In genomic region chr12:67221329-67222220, GRCm38 (mm10) we compare ENCODE assay signal across 8 mouse cellular contexts. TPM values are rescaled to one million over a fixed set of nuclear protein-coding genes. Genes with fewer than 3 reads are reported as not detected.
A peak's percentile ranks its signal among the peaks of the same experiment; 100 is the strongest.
DNase-seq lines count a peak whose midpoint lies in the region; ATAC-seq and TF ChIP-seq lines count a peak whose summit lies in the region.

No protein-coding gene starts in this region.

- WGBS in kidney, embryonic 16.5 days, result 0% methylated on average over 69 of the region's 78 CpGs
- WGBS in cerebellum, adult 2 months, result under 1% methylated on average over 75 of the region's 78 CpGs
- 2% methylated on average over 76 of the region's 78 CpGs for WGBS in forebrain, postnatal 0 days
- under 1% methylated on average over 76 of the region's 78 CpGs for WGBS in intestine, postnatal 0 days

- H3K9ac ChIP-seq in kidney, embryonic 16.5 days (replicated peaks; ENCODE audit: low read length), result peak overlapping the region; percentile 62
- peak overlapping the region; percentile 85 for H3K9ac ChIP-seq in forebrain, postnatal 0 days
- H3K9ac ChIP-seq in intestine, postnatal 0 days (ENCODE audit: low read depth, low read length), result no peak overlapping the region

- H3K4me2 ChIP-seq in kidney, embryonic 16.5 days (replicated peaks; ENCODE audit: low read depth, low read length), result peak overlapping the region; percentile 99
- H3K4me2 ChIP-seq in forebrain, postnatal 0 days (ENCODE audit: low read depth), result peak overlapping the region; percentile 72
- peak overlapping the region; percentile 89 for H3K4me2 ChIP-seq in intestine, postnatal 0 days (replicated peaks; ENCODE audit: low read depth)

- H3K4me1 ChIP-seq in kidney, embryonic 16.5 days (ENCODE audit: insufficient read depth, low read length), result peaks cover 12% of the 10 kb centered on the region; the same call in 1 of the 2 replicates
- no peaks in the 10 kb centered on the region for H3K4me1 ChIP-seq in cerebellum, adult 2 months (ENCODE audit: control insufficient read depth, insufficient read depth, low read length)
- H3K4me1 ChIP-seq in forebrain, postnatal 0 days (ENCODE audit: insufficient read depth), result no peaks in the 10 kb centered on the region
- H3K4me1 ChIP-seq in intestine, postnatal 0 days (replicated peaks; ENCODE audit: control insufficient read depth, insufficient read depth, low read length), result no peaks in the 10 kb centered on the region

- no peak overlapping the region for H3K27ac ChIP-seq in kidney, embryonic 16.5 days (ENCODE audit: low read length)
- H3K27ac ChIP-seq in cerebellum, adult 2 months (ENCODE audit: insufficient read depth, low read length), result no peak overlapping the region
- H3K27ac ChIP-seq in forebrain, postnatal 0 days (ENCODE audit: low read depth, low read length), result peak overlapping the region; percentile 92
- H3K27ac ChIP-seq in intestine, postnatal 0 days (ENCODE audit: low read depth, low read length), result no peak overlapping the region

- no peaks in the 10 kb centered on the region for H3K9me3 ChIP-seq in kidney, embryonic 16.5 days (ENCODE audit: low read length)
- H3K9me3 ChIP-seq in forebrain, postnatal 0 days (ENCODE audit: low read length), result no peaks in the 10 kb centered on the region
- H3K9me3 ChIP-seq in intestine, postnatal 0 days (ENCODE audit: control insufficient read depth), result no peaks in the 10 kb centered on the region

- peak overlapping the region; percentile 67 for H3K4me3 ChIP-seq in kidney, embryonic 16.5 days (ENCODE audit: low read length)
- peak overlapping the region; percentile 82 for H3K4me3 ChIP-seq in cerebellum, adult 2 months (replicated peaks; ENCODE audit: insufficient read depth, low read depth, low read length)
- H3K4me3 ChIP-seq in forebrain, postnatal 0 days (ENCODE audit: low read depth, low read length), result peak overlapping the region; percentile 90
- H3K4me3 ChIP-seq in intestine, postnatal 0 days (ENCODE audit: low read depth, low read length), result peak overlapping the region; percentile 54

- ATAC-seq in kidney, embryonic 16.5 days (ENCODE audit: low FRiP score, low TSS enrichment), result peak; percentile 76
- peak; percentile 66 for ATAC-seq in forebrain, postnatal 0 days
- ATAC-seq in intestine, postnatal 0 days, result no peak
- no peak for ATAC-seq in activated CD4-positive, CD25-positive, alpha-beta regulatory T cell, adult 4 months

- no peak for DNase-seq in kidney, adult 11 months
- peak; percentile 38 to 61 for DNase-seq in cerebellum, adult 2 months
- DNase-seq in forebrain, postnatal 0 days, result peak; percentile 81
- DNase-seq in liver, result peak; percentile 6
- peak; percentile 79 for DNase-seq in right cerebral cortex, adult 18-20 months

- TF ChIP-seq CTCF in cerebellum, adult 2 months (IDR thresholded peaks at IDR 0.05; ENCODE audit: borderline replicate concordance, insufficient read depth, low read depth, low read length), result no peak
- peak; percentile 19; the same call in 1 of the 2 replicates for TF ChIP-seq CTCF in forebrain, postnatal 0 days (IDR thresholded peaks at IDR 0.05; ENCODE audit: low read depth)
- no peak for TF ChIP-seq CTCF in intestine, postnatal 0 days (IDR thresholded peaks at IDR 0.05; ENCODE audit: low read depth)

- H3K36me3 ChIP-seq in kidney, embryonic 16.5 days (ENCODE audit: insufficient read depth, low read length), result no peaks in the 10 kb centered on the region
- no peaks in the 10 kb centered on the region for H3K36me3 ChIP-seq in forebrain, postnatal 0 days (ENCODE audit: insufficient read depth)
- no peaks in the 10 kb centered on the region for H3K36me3 ChIP-seq in intestine, postnatal 0 days (ENCODE audit: control insufficient read depth, insufficient read depth)

- no peak for TF ChIP-seq POLR2A in cerebellum, adult 2 months (IDR thresholded peaks at IDR 0.05; ENCODE audit: borderline replicate concordance, insufficient read depth, low read length)

- peaks cover 45% of the 10 kb centered on the region; the same call in 1 of the 2 replicates for H3K27me3 ChIP-seq in kidney, embryonic 16.5 days (ENCODE audit: insufficient read depth, low read length)
- H3K27me3 ChIP-seq in cerebellum, adult 2 months (ENCODE audit: control insufficient read depth, insufficient read depth, low read length), result no peaks in the 10 kb centered on the region; the same call in 1 of the 2 replicates
- no peaks in the 10 kb centered on the region for H3K27me3 ChIP-seq in forebrain, postnatal 0 days (ENCODE audit: insufficient read depth, low read length)
- H3K27me3 ChIP-seq in intestine, postnatal 0 days (replicated peaks; ENCODE audit: control insufficient read depth, insufficient read depth, low read length), result peaks cover 42% of the 10 kb centered on the region

RNA-seq across cellular contexts. Expression of gene Mdga2, which starts 0.8 kb away (rescaled TPM):
- 1.9 and 3.0 TPM in 2 replicates for polyA plus RNA-seq in kidney, embryonic 16.5 days (2015; fragmentation: Nextera tagmentation; extraction: Ambion mirVana)
- 12.2 and 12.9 TPM in 2 replicates for polyA plus RNA-seq in cerebellum, adult 2 months (2012; rRNA removed)
- 25.8 and 27.9 TPM in 2 replicates for total RNA-seq in forebrain, postnatal 0 days (2014; rRNA removed)
- 16.7 and 36.0 TPM in 2 replicates for polyA plus RNA-seq in forebrain, postnatal 0 days (2015; fragmentation: Nextera tagmentation; extraction: Ambion mirVana)
- polyA plus RNA-seq in intestine, postnatal 0 days (2015; fragmentation: Nextera tagmentation; extraction: Ambion mirVana), result 0.33 and 0.48 TPM in 2 replicates
- polyA plus RNA-seq in activated CD4-positive, CD25-positive, alpha-beta regulatory T cell, adult 4 months (2017; shearing (Covaris generic)), result under 1 TPM in 1 of 2 experiments, not detected in 1; 0.33 TPM

Comparison
In these comparisons a context has a peak if more than half of its experiments do, and no peak if none do; other contexts are left out.
1. ATAC-seq: peak in kidney, embryonic 16.5 days (single experiment) and forebrain, postnatal 0 days (single experiment); none in intestine, postnatal 0 days (single experiment) and activated CD4-positive, CD25-positive, alpha-beta regulatory T cell, adult 4 months (single experiment).
2. Peak in every context shown above with its lines, with median percentiles within 50 percentile points of each other: H3K4me2 ChIP-seq and H3K4me3 ChIP-seq.